Mouse (Mus musculus) right cerebral cortex, adult 2 months (tissue): ENCODE measurements around the gene Sfrp5.

ENCODE experiments used
- DNase-seq, 2 experiments: peaks; one replicate each; pipeline ENCODE4 v3.0.0; 2021 to 2022; ENCODE audit warnings: low spot score in 2 of 2

Gene Sfrp5

DNA sequence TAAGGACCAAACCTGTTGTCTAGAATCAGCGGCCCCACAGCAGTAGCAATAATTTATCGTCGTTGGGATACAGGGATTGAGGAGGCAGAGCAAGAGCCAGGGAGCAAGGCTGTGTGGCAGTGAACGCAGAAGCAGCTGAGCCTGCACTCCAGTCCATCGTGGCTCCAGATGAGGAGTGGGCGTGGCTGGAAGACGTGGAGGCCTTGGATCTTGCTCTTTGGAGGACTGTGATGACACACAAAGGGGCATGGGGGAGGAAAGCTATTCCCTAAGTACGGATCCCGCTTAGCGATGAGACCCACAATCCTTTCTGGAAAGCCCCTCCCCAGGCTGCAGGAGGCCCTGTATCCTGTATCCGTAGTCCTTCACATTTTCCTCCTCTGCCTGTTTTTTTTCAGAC lies 4.0 kb downstream of the Sfrp5 start:
- no peak for DNase-seq

DNA sequence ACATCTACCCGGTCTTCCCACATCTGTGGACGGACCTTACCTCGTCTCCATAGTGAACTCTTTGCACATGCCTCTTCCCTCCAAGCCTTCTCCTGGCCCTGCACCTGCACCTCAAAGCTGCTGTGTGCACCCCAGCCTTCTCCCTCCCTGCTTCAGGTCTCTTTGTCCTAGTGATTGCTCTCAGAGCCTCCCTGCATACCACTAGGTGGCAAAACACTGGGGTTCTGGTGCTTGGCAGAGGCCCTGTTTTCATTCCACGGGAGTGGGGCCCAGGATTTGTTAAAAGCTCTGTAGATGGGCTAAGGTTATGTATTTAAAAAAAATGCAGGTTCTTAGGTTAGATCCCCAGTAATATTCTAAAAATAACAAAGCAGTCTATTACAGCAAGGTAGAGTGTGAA lies 5.0 kb downstream of the Sfrp5 start:
- peak in 1 of 2 experiments; percentile 17 for DNase-seq

GRCm38 (mm10) chr19:42196378-42196777 lies 5.7 kb downstream of the Sfrp5 start:
- DNase-seq = no peak

- DNase-seq = no peak
Measured at GRCm38 (mm10) chr19:42193311-42193710, 8.7 kb downstream of the Sfrp5 start.

DNA sequence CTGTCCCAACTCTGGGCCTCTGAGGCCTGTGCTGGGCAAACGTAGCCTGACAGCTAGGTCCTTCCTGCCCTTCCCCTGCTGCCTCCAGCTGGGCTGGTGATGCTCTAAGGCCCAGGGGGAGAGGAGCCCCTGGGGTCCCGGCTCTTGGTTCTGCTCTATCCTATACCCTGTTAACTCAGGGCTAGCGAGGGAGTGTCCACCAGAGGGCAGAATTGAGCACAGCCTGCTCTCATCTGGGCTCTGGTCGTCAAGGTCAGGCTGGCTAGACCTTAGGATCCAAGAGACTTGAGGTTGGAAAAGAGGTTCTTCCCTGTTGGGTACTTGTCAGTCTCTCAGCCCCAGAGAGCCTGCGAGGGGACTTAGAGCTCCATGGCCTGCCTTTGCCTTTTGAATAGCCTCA lies 11.6 kb downstream of the Sfrp5 start:
- peak; percentile 59 to 62 for DNase-seq

DNA sequence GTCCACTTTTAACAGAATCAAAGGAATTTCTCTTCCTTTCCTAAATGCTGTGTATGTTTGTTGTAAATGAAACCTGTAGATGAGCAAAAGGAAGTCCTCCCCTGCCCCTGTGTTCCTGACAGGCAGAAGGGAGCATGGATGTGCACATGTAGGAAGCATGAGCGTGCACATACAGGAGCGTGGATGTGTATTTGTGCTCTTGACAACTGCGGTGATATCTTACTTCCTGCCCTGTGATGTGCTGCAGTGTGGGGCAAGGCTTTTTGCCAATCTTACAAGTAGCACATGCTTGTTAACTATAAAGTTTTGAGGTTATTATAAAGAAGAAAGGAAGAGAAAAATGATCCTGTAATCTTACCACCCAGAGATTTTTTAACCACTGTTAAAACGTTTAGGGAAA lies 12.3 kb downstream of the Sfrp5 start:
- no peak for DNase-seq

- DNase-seq = no peak
Measured at GRCm38 (mm10) chr19:42182673-42183072, 19.4 kb downstream of the Sfrp5 start.

GRCm38 (mm10) chr19:42179356-42179755 lies 22.7 kb downstream of the Sfrp5 start:
- DNase-seq = no peak

DNA sequence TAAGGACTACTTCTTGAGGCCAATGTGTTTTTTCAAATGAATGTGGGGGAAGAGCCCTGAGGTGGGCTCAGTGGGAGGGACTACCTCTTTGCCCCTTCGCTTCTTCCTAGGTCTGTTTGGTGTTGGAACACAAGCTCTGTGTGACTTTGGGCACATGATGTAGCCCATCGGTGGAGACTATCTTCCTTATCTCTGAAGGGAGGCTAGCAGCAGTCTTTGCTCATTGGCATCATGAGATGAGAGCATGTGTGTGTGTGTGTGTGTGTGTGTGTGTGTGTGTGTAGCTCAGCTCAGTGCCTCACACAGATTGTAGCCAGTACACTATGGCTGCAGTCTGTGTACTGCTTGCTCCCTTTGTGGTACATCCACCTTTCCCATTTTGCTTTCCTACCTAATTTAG lies 24.6 kb downstream of the Sfrp5 start:
- no peak for DNase-seq

- DNase-seq = no peak
Measured at GRCm38 (mm10) chr19:42176841-42177240, 25.2 kb downstream of the Sfrp5 start.

DNA sequence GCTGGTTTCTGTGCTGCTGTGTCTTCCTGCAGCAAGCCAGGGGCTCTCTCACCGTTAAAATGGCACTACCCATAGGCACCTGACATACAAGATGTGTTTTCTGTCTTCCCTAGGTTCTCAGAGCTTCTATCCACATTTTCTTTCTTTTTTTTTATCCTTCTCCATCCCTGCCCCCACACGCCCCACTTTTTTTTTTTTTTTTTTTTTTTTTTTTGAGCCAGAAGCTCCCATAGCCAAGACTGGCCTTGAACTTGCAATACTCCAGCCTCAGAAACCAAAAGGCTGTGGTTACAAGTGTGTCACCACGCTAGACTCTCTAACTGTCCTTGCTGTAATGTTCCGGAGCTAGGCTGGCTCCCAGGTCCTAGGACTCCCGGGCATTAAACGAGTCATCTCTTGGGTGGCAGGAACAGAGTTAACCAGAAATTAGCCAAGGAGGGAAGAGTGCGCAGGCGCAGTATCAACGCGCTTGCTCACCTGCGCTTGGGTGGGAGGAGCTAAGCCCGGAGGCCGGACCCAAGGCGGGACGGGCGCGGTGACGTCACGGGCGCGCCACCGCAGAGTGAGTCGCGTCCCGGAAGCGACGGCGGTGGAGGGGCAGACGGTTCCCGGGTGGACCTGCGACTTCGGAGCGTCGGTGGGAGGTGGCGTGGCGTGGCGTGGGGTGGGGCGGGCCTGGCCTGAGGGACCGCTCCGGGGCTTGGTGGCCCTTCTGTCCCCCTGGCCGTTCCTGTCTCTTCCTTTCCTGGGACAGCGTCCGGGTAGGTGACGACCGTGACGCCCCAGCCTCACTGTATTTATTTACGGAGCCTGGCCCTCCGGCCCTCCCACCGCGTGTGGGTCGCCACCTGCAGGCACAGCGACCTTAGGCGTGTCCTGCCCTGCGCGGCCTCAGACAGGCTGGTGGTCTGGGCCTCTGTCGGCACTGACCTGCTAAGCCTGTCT lies 31.8 kb downstream of the Sfrp5 start:
- DNase-seq = peak; percentile 89 to 94

- no peak for DNase-seq
Measured at GRCm38 (mm10) chr19:42169322-42169975, 32.6 kb downstream of the Sfrp5 start.

DNA sequence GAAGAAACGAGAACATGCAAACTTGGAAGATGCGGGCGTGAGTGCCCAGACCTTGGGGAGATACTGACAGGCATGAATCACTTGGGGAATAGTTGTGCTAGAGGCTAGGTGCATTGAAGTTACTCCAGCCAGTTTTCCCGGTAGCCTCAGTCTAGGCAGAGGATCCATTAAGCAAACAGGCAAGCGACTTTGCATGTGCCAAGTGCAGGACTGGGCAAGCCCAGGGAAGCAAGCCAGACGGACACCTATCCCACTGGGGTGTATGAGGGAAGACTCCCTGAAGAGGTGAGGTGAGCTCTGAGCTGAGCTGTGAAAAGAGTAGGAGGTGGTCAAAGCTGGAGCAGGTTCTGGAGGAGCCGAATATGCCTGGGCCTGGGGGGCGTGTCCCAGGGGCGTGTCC lies 34.6 kb downstream of the Sfrp5 start:
- no peak for DNase-seq

DNA sequence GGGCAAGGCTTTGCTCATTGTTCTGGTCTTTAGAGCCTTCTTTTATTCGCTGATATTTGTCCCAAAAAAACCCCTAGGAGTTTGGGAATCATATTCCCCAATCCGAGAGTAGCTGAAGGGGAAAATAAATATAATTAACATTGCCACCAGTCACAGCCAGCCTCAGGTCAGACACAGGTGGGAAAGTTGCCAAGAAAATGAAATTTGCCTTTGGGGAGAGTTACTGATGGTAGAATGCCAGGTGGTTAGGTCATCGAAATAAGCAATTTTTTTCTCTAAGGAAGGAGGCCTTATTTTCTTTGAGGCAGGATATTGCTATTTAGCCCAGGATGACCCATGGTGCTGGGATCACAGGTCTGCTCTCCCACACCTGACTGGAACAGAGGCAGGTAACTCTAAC lies 35.3 kb downstream of the Sfrp5 start:
- DNase-seq = no peak

DNA sequence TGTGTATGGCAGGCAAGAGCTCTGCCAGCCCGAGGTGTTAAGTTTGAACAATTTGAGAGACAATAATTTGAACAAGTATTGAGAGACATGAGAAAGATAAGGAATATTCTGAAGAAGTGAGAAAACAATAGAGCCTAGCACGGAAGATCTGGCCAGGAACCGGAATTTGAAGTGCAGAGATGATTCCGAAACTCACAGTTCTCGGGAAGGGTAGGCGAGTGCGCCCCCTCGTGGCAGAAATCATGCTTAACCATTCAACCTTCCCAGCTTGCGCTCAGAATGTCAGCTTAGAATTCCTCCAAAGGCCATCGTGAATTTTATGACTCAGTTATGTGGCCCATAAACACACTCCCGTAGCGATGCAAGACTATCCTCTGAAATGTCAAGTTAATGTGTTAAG lies 35.9 kb downstream of the Sfrp5 start:
- DNase-seq = peak; percentile 93 to 96

DNA sequence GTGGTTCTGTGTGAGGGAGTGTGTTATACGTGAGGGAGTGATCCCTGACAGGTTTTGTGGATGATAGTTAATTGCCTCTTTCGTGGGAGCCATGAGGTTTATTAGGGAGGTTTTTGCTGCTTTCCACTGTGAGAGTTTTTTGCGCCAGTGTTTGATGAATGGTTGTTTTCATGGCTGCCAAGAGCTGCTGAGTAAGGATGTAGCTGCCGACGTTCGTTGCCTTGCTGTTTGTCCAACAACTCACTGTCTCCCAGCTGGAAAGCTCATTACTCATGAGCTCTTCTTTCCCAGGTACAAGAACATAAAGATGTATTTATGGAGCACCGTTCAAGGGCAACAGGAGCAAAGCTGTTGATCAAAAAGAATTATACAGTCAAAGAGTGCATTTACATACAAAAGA lies 37.9 kb downstream of the Sfrp5 start:
- DNase-seq = no peak

GRCm38 (mm10) chr19:42163764-42164163 lies 38.3 kb downstream of the Sfrp5 start, which contains the start of gene Zfyve27:
Gene Zfyve27, plus strand, starts transcription at chr19:42163951.
- DNase-seq = no peak

DNA sequence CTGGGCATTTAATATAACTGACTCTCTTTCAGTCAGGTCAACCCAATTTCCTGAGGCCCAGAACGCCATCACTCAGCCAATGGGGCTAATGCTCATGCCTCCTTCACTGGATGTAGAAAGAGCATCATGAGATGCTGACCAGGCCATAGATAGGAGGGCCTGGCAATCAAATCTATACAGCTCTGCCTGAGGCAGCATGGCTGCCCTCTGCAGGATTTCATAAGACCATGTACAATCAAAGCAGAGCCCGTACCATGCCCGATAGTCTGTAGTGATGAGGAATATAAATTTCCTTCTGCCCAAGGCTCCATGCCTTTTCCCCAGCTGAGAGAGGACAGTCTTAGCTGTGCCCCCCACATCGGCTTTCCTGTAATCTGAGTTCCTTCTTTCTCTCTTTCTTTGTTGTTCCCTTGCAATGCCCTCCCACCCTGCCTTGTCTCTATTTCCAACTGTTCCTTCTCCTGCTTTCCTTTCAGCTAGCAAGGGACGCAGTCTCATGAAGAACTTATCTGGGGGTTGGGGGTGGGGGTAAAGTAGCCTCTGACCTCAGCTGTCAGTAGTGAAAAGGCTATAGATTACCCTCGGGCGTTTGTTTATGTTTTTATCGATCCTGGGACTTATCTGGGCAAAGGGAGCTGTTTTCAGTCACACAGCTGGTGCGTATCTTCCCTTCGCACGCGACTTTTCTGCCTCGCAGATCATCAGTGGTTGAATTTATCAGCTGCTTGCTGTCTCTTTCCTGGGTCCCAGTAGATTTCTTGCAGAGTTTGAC lies 43.6 kb downstream of the Sfrp5 start:
- no peak for DNase-seq

- no peak for DNase-seq
Measured at GRCm38 (mm10) chr19:42157493-42158237, 44.4 kb downstream of the Sfrp5 start.

DNA sequence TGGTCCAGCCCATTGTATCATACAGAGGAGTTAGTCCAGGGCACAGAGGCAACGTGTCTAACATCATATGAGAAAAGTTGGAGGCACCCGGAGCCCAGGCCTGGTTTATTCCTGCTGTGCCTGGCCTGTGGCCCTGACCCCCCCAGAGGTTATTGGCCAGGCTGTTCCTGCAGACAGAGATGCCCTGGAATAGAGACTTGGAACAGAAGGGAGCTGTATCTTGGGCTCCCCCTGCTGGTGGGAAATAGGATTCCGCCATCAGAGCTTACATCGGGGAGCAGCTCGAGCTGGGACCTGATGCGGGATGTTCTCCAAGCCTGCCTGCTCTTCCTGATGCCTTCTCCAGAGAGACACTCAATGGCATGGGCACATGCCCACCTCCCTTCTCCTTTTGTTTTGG lies 50.1 kb downstream of the Sfrp5 start:
- DNase-seq = peak; percentile 89 to 92

GRCm38 (mm10) chr19:42148569-42148860 lies 53.5 kb downstream of the Sfrp5 start:
- no peak for DNase-seq
